Mouse (Mus musculus) testis, adult 2 months (tissue): ENCODE results near the gene Mas1.

Experiments
- CTCF ChIP-seq: fragments of 200-500 bp; IDR thresholded peaks from 2 replicates; pipeline ENCODE4 v1.5.1; 2012; ENCODE audit warnings: low read depth, mild to moderate bottlenecking, inconsistent platforms, low read length, moderate library complexity; ENCODE audit not compliant: control insufficient read depth, insufficient read depth, insufficient replicate concordance
- POLR2A ChIP-seq: fragments of 200-500 bp; IDR thresholded peaks from 2 replicates; pipeline ENCODE4 v1.6.1; 2012; ENCODE audit warnings: low read depth, mild to moderate bottlenecking, inconsistent platforms, low read length, moderate library complexity; ENCODE audit not compliant: control insufficient read depth

DNA sequence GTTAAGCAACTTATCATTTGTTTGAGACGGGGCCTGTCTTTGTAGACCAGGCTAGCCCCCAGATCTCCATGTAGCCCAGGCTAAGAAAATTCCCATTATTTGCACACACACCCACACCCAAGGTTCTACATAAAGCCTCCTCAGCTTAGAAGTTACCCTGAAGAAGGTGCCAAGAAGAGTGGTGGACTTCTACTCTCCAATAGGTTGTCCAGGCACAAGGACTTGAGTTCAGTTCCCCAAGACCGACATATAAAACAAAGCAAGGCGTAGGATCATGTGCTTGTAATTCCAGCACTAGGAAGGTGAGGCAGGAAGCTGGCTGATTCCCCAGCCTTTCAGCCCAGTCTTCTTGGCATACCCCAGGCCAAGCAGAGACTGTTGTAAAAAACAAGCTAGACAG is 69.4 kb downstream of the Mas1 start:
- TF ChIP-seq CTCF (no peak), POLR2A (no peak)
